Mouse (Mus musculus) adrenal gland, postnatal 4 days (tissue): ENCODE measurements around the gene Ccdc62. TPM values are rescaled to one million over a fixed set of nuclear protein-coding genes. Genes with fewer than 3 reads are reported as not detected.

ENCODE experiments used
- microRNA-seq: library from miRNA; unstranded; fragments of <30 nt; microRNA quantifications from one replicate; pipeline ENCODE4 v1.2.0, GENCODE M21; 2021
- total RNA-seq, 2 experiments: library from RNA; stranded (reverse); gene quantifications; 2 replicates each; pipeline ENCODE4 v1.2.3; 2021

Ccdc62 gene
- total RNA-seq, 2 experiments from 2014 or later = 5.4 to 8.0 TPM

Small RNA genes lying within 50 kb of the gene (microRNA-seq; reads per million reads assigned to microRNA genes)
- not detected for gene Mir7032

Other genes with a start within 250 kb of the Ccdc62 start
- 10 to 100 TPM; 61.1 to 69.9 TPM for gene Clip1, start 246.1 kb upstream of the Ccdc62 start, total RNA-seq
- 10 to 100 TPM; 63.1 to 69.9 TPM for gene Zcchc8, start 209.6 kb upstream of the Ccdc62 start, total RNA-seq
- gene Rsrc2, start 181.3 kb upstream of the Ccdc62 start, total RNA-seq = 100 to 1,000 TPM in 1 of 2 experiments, 10 to 100 TPM in 1; 98.7 to 101 TPM
- gene Kntc1, start 181.0 kb upstream of the Ccdc62 start, total RNA-seq = 10 to 100 TPM; 14.3 to 22.3 TPM
- gene Hcar2, start 65.2 kb upstream of the Ccdc62 start, total RNA-seq = 1 to 10 TPM in 1 of 2 experiments, under 1 TPM in 1; 0.59 to 1.4 TPM
- gene Hcar1, start 50.7 kb upstream of the Ccdc62 start, total RNA-seq = 1 to 10 TPM; 7.2 to 9.6 TPM
- gene Denr, start 23.5 kb upstream of the Ccdc62 start, total RNA-seq = 10 to 100 TPM; 77.3 to 80.0 TPM
- gene Gm43518, start 3.3 kb upstream of the Ccdc62 start, total RNA-seq = 1 to 10 TPM; 1.7 to 2.2 TPM
- 10 to 100 TPM; 16.3 to 23.6 TPM for gene Hip1r, start 42.9 kb downstream of the Ccdc62 start, total RNA-seq
- gene Vps37b, start 101.6 kb downstream of the Ccdc62 start, total RNA-seq = 10 to 100 TPM; 61.4 to 64.1 TPM
- 1 to 10 TPM; 5.8 to 7.2 TPM for gene Abcb9, start 165.1 kb downstream of the Ccdc62 start, total RNA-seq
- 10 to 100 TPM; 36.7 to 36.9 TPM for gene Ogfod2, start 181.6 kb downstream of the Ccdc62 start, total RNA-seq
- 10 to 100 TPM; 77.2 to 80.9 TPM for gene Arl6ip4, start 185.4 kb downstream of the Ccdc62 start, total RNA-seq